Mouse (Mus musculus) ES-Bruce4 (cell line): ENCODE measurements around the gene Ttpal. TPM values are rescaled to one million over a fixed set of nuclear protein-coding genes. Genes with fewer than 3 reads are reported as not detected.
"Not testable (repeated sequence)": the region's sequence is repeated elsewhere in the genome, so short reads cannot be mapped to it uniquely, and the experiment has no call there.

ENCODE experiments used
- H3K27ac ChIP-seq: 2 replicates; pipeline ENCODE4 v1.5.1; 2012; ENCODE audit warnings: low read length, inconsistent platforms; ENCODE audit not compliant: insufficient read depth
- H3K27me3 ChIP-seq: 2 replicates; pipeline ENCODE4 v1.6.1; 2012; ENCODE audit warnings: mild to moderate bottlenecking, low read length, inconsistent platforms; ENCODE audit not compliant: control insufficient read depth, poor library complexity, insufficient read depth, severe bottlenecking
- H3K36me3 ChIP-seq: 2 replicates; pipeline ENCODE4 v1.6.1; 2012; ENCODE audit warnings: inconsistent platforms, mild to moderate bottlenecking, low read length, moderate library complexity; ENCODE audit not compliant: control insufficient read depth, poor library complexity, insufficient read depth, severe bottlenecking
- H3K4me1 ChIP-seq: one replicate; pipeline ENCODE4 v1.8.1; 2011; ENCODE audit warnings: low read length; ENCODE audit not compliant: control insufficient read depth, insufficient read depth
- H3K4me3 ChIP-seq: 2 replicates; pipeline ENCODE4 v1.5.1; 2011; ENCODE audit warnings: low read depth, mild to moderate bottlenecking, low read length
- H3K9ac ChIP-seq: 2 replicates; pipeline ENCODE4 v1.6.1; 2012; ENCODE audit warnings: low read depth, mild to moderate bottlenecking, inconsistent platforms; ENCODE audit not compliant: poor library complexity, severe bottlenecking
- H3K9me3 ChIP-seq: replicated peaks from 2 replicates; pipeline ENCODE4 v1.6.1; 2012; ENCODE audit warnings: mild to moderate bottlenecking, low read length, inconsistent platforms; ENCODE audit not compliant: control insufficient read depth, poor library complexity, insufficient read depth, severe bottlenecking
- CTCF ChIP-seq: IDR thresholded peaks from one replicate; pipeline ENCODE4 v1.8.1; 2011; ENCODE audit warnings: low read depth, low read length
- EP300 ChIP-seq: IDR thresholded peaks from 2 replicates; pipeline ENCODE4 v1.6.1; 2011; ENCODE audit warnings: low read depth, low read length; ENCODE audit not compliant: insufficient read depth
- POLR2A ChIP-seq: IDR thresholded peaks from one replicate; pipeline ENCODE4 v1.8.1; 2011; ENCODE audit warnings: low read length; ENCODE audit not compliant: insufficient read depth
- polyA plus RNA-seq: library from polyadenylated mRNA; stranded (reverse); fragments of >200 nt; gene quantifications from 2 replicates; pipeline ENCODE4 v1.2.4, GENCODE M21; 2011; ENCODE audit warnings: low read depth; ENCODE audit not compliant: missing spikeins, insufficient read depth, insufficient read length

Gene Ttpal
- polyA plus RNA-seq, 1 experiment = 11.9 TPM

GRCm38 (mm10) chr2:163645700-163646460, 43.8 kb downstream of the Ttpal start:
- no peaks in the 10 kb centered on the region for H3K27me3 ChIP-seq
- H3K9ac ChIP-seq = 0 out of 2 replicates have a peak overlapping the region, but pooled peaks have one; percentile 13
- H3K9me3 ChIP-seq = peaks cover 20% of the 10 kb centered on the region
- no peak overlapping the region for H3K4me3 ChIP-seq
- no peaks in the 10 kb centered on the region; the same call in 1 of the 2 replicates for H3K36me3 ChIP-seq
- TF ChIP-seq EP300 = no peak
- no peak for TF ChIP-seq CTCF
- no peak for TF ChIP-seq POLR2A
- H3K4me1 ChIP-seq = no peaks in the 10 kb centered on the region
- H3K27ac ChIP-seq = no peak overlapping the region

DNA sequence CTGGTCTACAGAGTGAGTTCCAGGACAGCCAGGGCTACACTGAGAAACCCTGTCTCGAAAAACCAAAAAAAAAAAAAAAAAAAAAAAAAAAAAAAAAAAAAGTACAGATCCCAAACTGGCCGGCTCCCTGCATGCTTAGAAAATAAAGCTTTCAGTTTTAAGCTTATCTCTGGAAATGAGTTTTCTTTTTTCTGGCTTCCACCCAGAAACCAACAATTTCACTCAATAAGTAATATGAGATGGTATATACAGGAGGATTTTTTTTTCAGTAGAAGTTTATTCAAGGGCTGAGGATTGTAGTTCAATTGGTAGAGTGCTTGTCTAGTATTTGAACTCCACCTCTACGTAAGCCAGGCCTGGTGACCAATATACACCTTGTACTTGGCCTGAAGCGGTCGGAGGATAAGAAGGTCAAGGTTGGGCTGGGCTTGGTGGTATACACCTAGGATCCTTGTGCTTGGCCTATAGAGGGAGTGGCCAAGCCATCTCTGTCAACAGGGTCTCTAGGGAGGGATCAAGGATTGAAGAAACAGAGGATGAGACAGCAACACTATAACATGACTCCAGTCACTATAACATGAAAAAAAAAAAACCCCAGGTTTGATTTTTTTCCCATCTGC, 44.5 kb downstream of the Ttpal start:
- Histone ChIP-seq H3K4me3 (no peak overlapping the region), H3K9me3 (peaks cover 20% of the 10 kb centered on the region), H3K4me1 (no peaks in the 10 kb centered on the region), H3K27ac (no peak overlapping the region), H3K27me3 (no peaks in the 10 kb centered on the region), H3K36me3 (no peaks in the 10 kb centered on the region; the same call in 1 of the 2 replicates), H3K9ac (no peak overlapping the region)
- TF ChIP-seq CTCF (no peak), EP300 (no peak), POLR2A (no peak)

DNA sequence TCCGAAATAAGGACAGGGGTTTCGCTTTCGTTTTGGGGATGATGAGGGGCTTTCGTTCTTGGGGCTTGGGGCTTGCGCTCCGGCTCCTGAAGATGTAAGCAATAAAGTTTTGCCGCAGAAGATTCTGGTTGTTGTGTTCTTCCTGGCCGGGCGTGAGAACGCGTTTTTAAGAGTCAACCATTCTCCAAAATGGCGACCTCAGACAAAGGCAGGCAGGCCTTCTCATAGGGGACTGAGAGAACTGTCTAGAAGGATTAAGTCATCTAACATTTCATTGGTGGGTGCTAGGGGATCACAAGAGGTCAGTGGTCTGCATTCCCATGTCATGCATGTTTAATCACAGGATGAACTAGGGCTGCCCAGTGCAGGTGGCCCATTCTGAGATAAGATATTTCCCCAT, 53.6 kb downstream of the Ttpal start:
- not testable (repeated sequence) for H3K9ac ChIP-seq, H3K4me1 ChIP-seq, H3K27me3 ChIP-seq, H3K36me3 ChIP-seq, H3K4me3 ChIP-seq, H3K27ac ChIP-seq
- peaks cover 14% of the 10 kb centered on the region for H3K9me3 ChIP-seq

- Histone ChIP-seq H3K4me1 (no peaks in the 10 kb centered on the region), H3K36me3 (no peaks in the 10 kb centered on the region), H3K9me3 (peaks cover 13% of the 10 kb centered on the region), H3K9ac (no peak overlapping the region), H3K27me3 (no peaks in the 10 kb centered on the region), H3K27ac (no peak overlapping the region), H3K4me3 (no peak overlapping the region)
- TF ChIP-seq POLR2A (no peak), CTCF (no peak), EP300 (no peak)
These were observed 55.4 kb downstream of the Ttpal start for GRCm38 (mm10) chr2:163657486-163657885.

- TF ChIP-seq EP300 (no peak), POLR2A (no peak), CTCF (no peak)
- Histone ChIP-seq H3K27ac (no peak within 1 kb of the TSS), H3K4me1 (no peaks in the 10 kb centered on the region), H3K36me3 (no peaks in the 10 kb centered on the region), H3K9me3 (peaks cover 13% of the 10 kb centered on the region), H3K4me3 (peak within 1 kb of the TSS; percentile 71), H3K9ac (peak within 1 kb of the TSS; percentile 82), H3K27me3 (no peaks in the 10 kb centered on the region)
These were observed 56.1 kb downstream of the Ttpal start, which contains the start of gene Pkig for GRCm38 (mm10) chr2:163657975-163658886. TSS of gene Pkig (plus strand) at chr2:163658386.
